Mouse (Mus musculus): ENCODE measurements around the gene Spata5. TPM values are rescaled to one million over a fixed set of nuclear protein-coding genes. Genes with fewer than 3 reads are reported as not detected.
A peak's percentile ranks its signal among the peaks of the same experiment; 100 is the strongest.

Spata5 gene
- polyA plus RNA-seq (2015; fragmentation: Nextera tagmentation; extraction: Ambion mirVana), result 26.2 and 31.0 TPM in 2 replicates

- Histone ChIP-seq H3K4me3 (replicated peaks) (peak within 1 kb of the TSS; percentile 98), H3K9me3 (replicated peaks) (no peaks in the 10 kb centered on the region), H3K27ac (peak within 1 kb of the TSS; percentile 88), H3K4me1 (replicated peaks) (peaks cover 25% of the 10 kb centered on the region), H3K4me2 (peak within 1 kb of the TSS; percentile 89), H3K9ac (peak within 1 kb of the TSS; percentile 87), H3K36me3 (peaks cover 7% of the 10 kb centered on the region), H3K27me3 (no peaks in the 10 kb centered on the region)
- WGBS (ENCODE audit: insufficient replicate concordance), result under 1% methylated on average over 46 of the region's 50 CpGs
- ATAC-seq (ENCODE audit: low read depth) (peak; percentile 88), DNase-seq (peak; percentile 96)
Observed at GRCm38 (mm10) chr3:37419458-37419991, at the start of gene Spata5. TSS of gene Spata5 (plus strand) at chr3:37419896.

- 54% methylated on average over 4 of the region's 4 CpGs for WGBS (ENCODE audit: insufficient replicate concordance)
- no peak overlapping the region for H3K4me3 ChIP-seq (replicated peaks)
- no peaks in the 10 kb centered on the region for H3K27me3 ChIP-seq
- H3K9ac ChIP-seq, result no peak overlapping the region
- ATAC-seq (ENCODE audit: low read depth) (no peak), DNase-seq (no peak)
- no peak overlapping the region for H3K4me2 ChIP-seq
- no peak overlapping the region for H3K27ac ChIP-seq
- no peaks in the 10 kb centered on the region for H3K36me3 ChIP-seq
- H3K4me1 ChIP-seq (replicated peaks), result no peaks in the 10 kb centered on the region
- H3K9me3 ChIP-seq (replicated peaks), result 0 out of 2 replicates have a peak, but pooled peaks cover 4% of the 10 kb centered on the region
Observed at GRCm38 (mm10) chr3:37370407-37370806, 49.3 kb upstream of the Spata5 start.

- no peak overlapping the region for H3K4me2 ChIP-seq
- no peak overlapping the region for H3K27ac ChIP-seq
- no peak overlapping the region for H3K9ac ChIP-seq
- H3K4me1 ChIP-seq (replicated peaks), result no peaks in the 10 kb centered on the region
- DNase-seq (no peak), ATAC-seq (ENCODE audit: low read depth) (no peak)
- 0 out of 2 replicates have a peak, but pooled peaks cover 4% of the 10 kb centered on the region for H3K9me3 ChIP-seq (replicated peaks)
- no peaks in the 10 kb centered on the region for H3K27me3 ChIP-seq
- H3K36me3 ChIP-seq, result no peaks in the 10 kb centered on the region
- no peak overlapping the region for H3K4me3 ChIP-seq (replicated peaks)
- 71% methylated on average over 11 of the region's 11 CpGs for WGBS (ENCODE audit: insufficient replicate concordance)
Observed at GRCm38 (mm10) chr3:37373712-37374111, 46.0 kb upstream of the Spata5 start.

- no peak overlapping the region for H3K4me3 ChIP-seq (replicated peaks)
- no peak overlapping the region for H3K9ac ChIP-seq
- H3K27me3 ChIP-seq, result no peaks in the 10 kb centered on the region
- H3K4me2 ChIP-seq, result no peak overlapping the region
- no peaks in the 10 kb centered on the region for H3K36me3 ChIP-seq
- ATAC-seq (ENCODE audit: low read depth) (no peak), DNase-seq (no peak)
- 72% methylated on average over 6 of the region's 6 CpGs for WGBS (ENCODE audit: insufficient replicate concordance)
- no peaks in the 10 kb centered on the region for H3K9me3 ChIP-seq (replicated peaks)
- H3K27ac ChIP-seq, result no peak overlapping the region
- H3K4me1 ChIP-seq (replicated peaks), result no peaks in the 10 kb centered on the region
Observed at GRCm38 (mm10) chr3:37377926-37378325, 41.8 kb upstream of the Spata5 start.

- Histone ChIP-seq H3K4me1 (replicated peaks) (no peaks in the 10 kb centered on the region), H3K27ac (no peak overlapping the region), H3K36me3 (no peaks in the 10 kb centered on the region), H3K9ac (no peak overlapping the region), H3K27me3 (no peaks in the 10 kb centered on the region), H3K4me2 (no peak overlapping the region), H3K9me3 (replicated peaks) (no peaks in the 10 kb centered on the region), H3K4me3 (replicated peaks) (no peak overlapping the region)
- ATAC-seq (ENCODE audit: low read depth), result no peak
- no peak for DNase-seq
- 66% methylated on average over 6 of the region's 6 CpGs for WGBS (ENCODE audit: insufficient replicate concordance)
Observed at GRCm38 (mm10) chr3:37378412-37378811, 41.3 kb upstream of the Spata5 start.

GRCm38 (mm10) chr3:37379201-37379600 is 40.5 kb upstream of the Spata5 start:
- Histone ChIP-seq H3K9ac (no peak overlapping the region), H3K4me2 (no peak overlapping the region), H3K4me3 (replicated peaks) (no peak overlapping the region), H3K9me3 (replicated peaks) (no peaks in the 10 kb centered on the region), H3K36me3 (no peaks in the 10 kb centered on the region), H3K27me3 (no peaks in the 10 kb centered on the region), H3K4me1 (replicated peaks) (no peaks in the 10 kb centered on the region), H3K27ac (no peak overlapping the region)
- 61% methylated on average over 14 of the region's 14 CpGs for WGBS (ENCODE audit: insufficient replicate concordance)
- ATAC-seq (ENCODE audit: low read depth) (no peak), DNase-seq (no peak)

GRCm38 (mm10) chr3:37379930-37380881 is 39.5 kb upstream of the Spata5 start:
- H3K27ac ChIP-seq, result no peak overlapping the region
- H3K4me2 ChIP-seq, result no peak overlapping the region

GRCm38 (mm10) chr3:37381457-37381856 is 38.2 kb upstream of the Spata5 start:
- Histone ChIP-seq H3K9me3 (replicated peaks) (no peaks in the 10 kb centered on the region), H3K4me2 (no peak overlapping the region), H3K9ac (no peak overlapping the region), H3K4me3 (replicated peaks) (no peak overlapping the region), H3K27me3 (no peaks in the 10 kb centered on the region), H3K27ac (no peak overlapping the region), H3K36me3 (no peaks in the 10 kb centered on the region), H3K4me1 (replicated peaks) (no peaks in the 10 kb centered on the region)
- 53% methylated on average over 6 of the region's 6 CpGs for WGBS (ENCODE audit: insufficient replicate concordance)
- ATAC-seq (ENCODE audit: low read depth) (no peak), DNase-seq (no peak)

More at GRCm38 (mm10) chr3:37379930-37380881, 39.5 kb upstream of the Spata5 start:
- ATAC-seq (ENCODE audit: low read depth), result no peak
- no peaks in the 10 kb centered on the region for H3K9me3 ChIP-seq (replicated peaks)
- H3K27me3 ChIP-seq, result no peaks in the 10 kb centered on the region
- H3K4me1 ChIP-seq (replicated peaks), result no peaks in the 10 kb centered on the region
- H3K9ac ChIP-seq, result no peak overlapping the region
- no peak for DNase-seq
- no peaks in the 10 kb centered on the region for H3K36me3 ChIP-seq
- no peak overlapping the region for H3K4me3 ChIP-seq (replicated peaks)
- 69% methylated on average over 18 of the region's 18 CpGs for WGBS (ENCODE audit: insufficient replicate concordance)

- ATAC-seq (ENCODE audit: low read depth) (no peak), DNase-seq (no peak)
- Histone ChIP-seq H3K9me3 (replicated peaks) (no peaks in the 10 kb centered on the region), H3K36me3 (no peaks in the 10 kb centered on the region), H3K4me1 (replicated peaks) (no peaks in the 10 kb centered on the region), H3K4me2 (no peak overlapping the region), H3K9ac (no peak overlapping the region), H3K27ac (no peak overlapping the region), H3K4me3 (replicated peaks) (no peak overlapping the region), H3K27me3 (no peaks in the 10 kb centered on the region)
- WGBS (ENCODE audit: insufficient replicate concordance), result 81% methylated on average over 6 of the region's 6 CpGs
Observed at GRCm38 (mm10) chr3:37383096-37383765, 36.5 kb upstream of the Spata5 start.

- Histone ChIP-seq H3K27ac (no peak overlapping the region), H3K9ac (no peak overlapping the region), H3K36me3 (no peaks in the 10 kb centered on the region), H3K27me3 (no peaks in the 10 kb centered on the region), H3K4me3 (replicated peaks) (no peak overlapping the region), H3K9me3 (replicated peaks) (no peaks in the 10 kb centered on the region), H3K4me1 (replicated peaks) (no peaks in the 10 kb centered on the region), H3K4me2 (no peak overlapping the region)
- ATAC-seq (ENCODE audit: low read depth), result no peak
- 73% methylated on average over 6 of the region's 6 CpGs for WGBS (ENCODE audit: insufficient replicate concordance)
- no peak for DNase-seq
Observed at GRCm38 (mm10) chr3:37387310-37387709, 32.4 kb upstream of the Spata5 start.

- ATAC-seq (ENCODE audit: low read depth) (no peak), DNase-seq (no peak)
- Histone ChIP-seq H3K27ac (no peak overlapping the region), H3K4me1 (replicated peaks) (no peaks in the 10 kb centered on the region), H3K9ac (no peak overlapping the region), H3K36me3 (no peaks in the 10 kb centered on the region), H3K4me3 (replicated peaks) (no peak overlapping the region), H3K27me3 (no peaks in the 10 kb centered on the region), H3K9me3 (replicated peaks) (no peaks in the 10 kb centered on the region), H3K4me2 (no peak overlapping the region)
- 79% methylated on average over 5 of the region's 5 CpGs for WGBS (ENCODE audit: insufficient replicate concordance)
Observed at GRCm38 (mm10) chr3:37396930-37397608, 22.6 kb upstream of the Spata5 start.

All from liver, embryonic 13.5 days (tissue).